Mouse (Mus musculus) embryonic fibroblast, embryonic 13.5 days (primary cell): ENCODE results near the gene Zswim1.
A peak's percentile ranks its signal among the peaks of the same experiment; 100 is the strongest.

Experiments
- CTCF ChIP-seq: IDR thresholded peaks from 2 replicates; pipeline ENCODE4 v1.5.1; 2011; ENCODE audit warnings: mild to moderate bottlenecking, control low read depth, low read length, moderate library complexity, borderline replicate concordance; ENCODE audit not compliant: insufficient read depth
- POLR2A ChIP-seq: IDR thresholded peaks from 2 replicates; pipeline ENCODE4 v1.6.1; 2011; ENCODE audit warnings: low read depth, mild to moderate bottlenecking, control low read depth, low read length, moderate library complexity

- TF ChIP-seq CTCF (0 out of 2 replicates have a peak, but pooled peaks have one; percentile 8), POLR2A (0 out of 2 replicates have a peak, but pooled peaks have one; percentile 20)
These were observed 12.0 kb downstream of the Zswim1 start for GRCm38 (mm10) chr2:164834531-164834930.
